Mouse (Mus musculus): Measurements from ENCODE around the gene Epha3.

DNA sequence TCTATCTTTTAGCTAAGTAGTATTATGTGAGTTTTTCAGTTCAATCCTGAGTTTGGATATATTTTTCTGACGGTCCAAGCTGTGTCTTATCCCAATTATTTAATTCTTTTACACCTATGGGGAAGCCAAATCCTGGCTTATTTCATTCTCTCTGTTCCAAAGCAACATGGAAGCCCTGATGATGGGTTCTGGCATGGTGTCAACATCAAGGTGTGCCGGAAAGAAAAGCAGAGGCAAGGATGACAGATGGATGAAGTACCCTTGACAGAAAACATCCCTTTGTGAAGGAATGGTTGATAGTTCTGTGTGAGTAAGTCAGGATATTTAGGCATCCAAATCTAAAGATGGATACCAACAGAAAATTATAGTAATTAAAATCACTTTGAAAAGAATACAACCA is 21.1 kb downstream of the Epha3 start:
- TF ChIP-seq ZC3H11A (IDR thresholded peaks at IDR 0.05; ENCODE audit: borderline replicate concordance, low read depth, low read length), result no peak
- TF ChIP-seq CHD2 (IDR thresholded peaks at IDR 0.05; ENCODE audit: low read depth, low read length), result no peak

All from ES-E14 (cell line).